Mouse (Mus musculus) lung, postnatal 4 days (tissue): ENCODE measurements at regions not wholly inside any gene's neighbourhood (a gene's known extent, or its start where the extent isn't known, plus 50 kb on each side); places are given as distances from the start of the nearest gene placed in this dataset.

Source experiments
- DNase-seq, 2 experiments: peaks; one replicate each; pipeline ENCODE4 v3.0.0; 2021

DNA sequence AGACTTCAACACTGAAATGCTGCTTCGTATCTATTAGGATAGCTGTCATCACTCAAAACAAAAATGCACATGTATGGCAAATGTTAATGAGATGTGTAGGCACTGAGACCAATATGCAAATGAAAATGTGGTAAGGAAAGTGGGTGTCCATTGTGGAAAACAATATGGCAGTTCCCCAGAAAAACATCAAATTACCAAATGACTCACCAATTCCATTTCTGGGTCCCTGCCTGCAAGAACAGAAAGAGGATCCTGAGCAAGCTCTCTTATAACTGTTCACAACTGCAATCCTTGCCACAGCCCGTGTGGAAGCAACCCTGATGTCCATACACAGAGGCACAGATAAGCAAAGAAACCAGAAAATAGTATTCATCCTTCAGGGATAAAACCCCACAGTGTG lies 442.0 kb downstream of the Defb40 start:
- no peak for DNase-seq

- no peak for DNase-seq
Observed at GRCm38 (mm10) chr8:18528120-18528519, 449.9 kb downstream of the Defb40 start.

GRCm38 (mm10) chr8:18512409-18512808 lies 465.6 kb downstream of the Defb40 start:
- no peak for DNase-seq

DNA sequence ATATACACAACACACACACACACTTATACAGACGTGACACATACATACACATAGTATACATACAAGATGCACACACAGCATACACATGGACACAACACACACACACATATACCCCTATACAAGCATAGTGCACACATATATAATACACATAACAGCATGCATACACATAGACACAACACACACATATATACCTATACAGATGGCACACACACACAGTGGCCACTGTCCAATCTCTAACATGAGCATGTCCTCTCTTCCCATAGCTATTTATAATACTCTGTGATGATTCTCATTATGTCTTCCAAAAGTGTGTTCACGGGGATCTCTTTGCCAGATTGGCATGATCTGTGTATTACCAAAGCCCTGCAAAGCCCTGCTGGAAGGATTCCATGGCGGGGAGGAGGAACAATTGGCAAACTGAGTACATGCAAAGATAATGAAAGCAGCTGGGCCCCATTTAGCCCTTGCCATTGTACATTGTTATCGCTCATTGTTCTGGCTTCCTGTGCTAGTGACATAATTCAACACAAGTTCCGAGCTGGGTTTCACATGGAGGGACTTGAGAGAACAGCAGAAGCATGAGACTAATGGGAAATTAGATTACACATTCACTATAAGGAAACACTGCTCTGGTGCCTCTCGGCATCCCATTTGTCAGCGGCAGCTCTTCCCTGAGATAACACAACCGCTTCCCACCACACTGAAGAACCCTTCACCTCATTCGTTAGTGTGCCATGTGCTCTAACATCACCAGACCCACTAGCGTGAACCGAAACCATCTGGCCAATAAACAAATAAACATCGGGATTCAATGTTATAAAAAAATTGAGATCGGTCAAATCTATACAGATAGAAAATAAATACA lies 471.7 kb downstream of the Defb40 start:
- peak in 1 of 2 experiments; percentile 13 for DNase-seq

GRCm38 (mm10) chr8:18490620-18491019 lies 487.4 kb downstream of the Defb40 start:
- DNase-seq = no peak

DNA sequence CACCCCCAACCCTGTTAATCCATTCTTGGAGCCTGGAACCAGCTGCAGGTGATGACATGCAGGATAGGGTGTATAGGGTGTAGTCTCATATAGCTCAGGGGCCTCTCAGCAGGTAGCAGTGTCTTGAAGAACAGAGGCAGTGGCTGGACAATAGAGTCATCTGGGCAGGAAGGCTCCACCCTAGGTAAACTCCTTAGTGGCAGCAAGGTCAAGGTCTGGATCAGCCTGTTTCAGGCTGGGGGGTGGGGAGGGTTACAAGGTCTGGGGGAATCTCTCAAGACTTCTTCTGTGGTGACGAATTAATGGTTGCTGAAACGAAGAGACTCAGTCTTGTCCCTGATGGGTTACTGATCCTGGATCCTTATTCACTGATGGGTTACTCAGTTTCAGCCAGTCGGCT lies 498.0 kb downstream of the Defb40 start:
- no peak for DNase-seq

- no peak for DNase-seq
Observed at GRCm38 (mm10) chr8:18478166-18478565, 499.9 kb downstream of the Defb40 start.

DNA sequence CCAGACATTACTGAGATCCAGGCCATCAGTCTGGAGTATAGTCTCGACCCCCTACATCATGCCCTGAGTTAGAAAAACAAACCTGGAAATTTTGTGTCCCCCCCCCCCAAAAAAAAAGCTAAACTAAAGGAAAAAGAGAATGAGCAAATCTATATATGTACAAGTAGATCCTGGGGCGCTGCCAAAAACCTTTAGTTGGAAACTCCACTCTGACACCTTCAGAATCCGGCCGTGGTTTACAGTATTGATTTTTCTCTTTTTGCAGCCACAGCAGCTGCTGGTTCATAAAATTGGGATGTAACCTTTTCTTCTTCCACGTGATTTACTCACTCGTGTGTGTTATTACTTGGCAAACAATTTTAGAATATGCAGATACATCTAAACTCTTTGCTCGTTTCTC lies 510.5 kb downstream of the Defb40 start:
- no peak for DNase-seq

- DNase-seq = no peak
Observed at GRCm38 (mm10) chr8:18460609-18461008, 517.4 kb downstream of the Defb40 start.

GRCm38 (mm10) chr8:18457470-18457869 lies 520.6 kb downstream of the Defb40 start:
- DNase-seq = no peak

DNA sequence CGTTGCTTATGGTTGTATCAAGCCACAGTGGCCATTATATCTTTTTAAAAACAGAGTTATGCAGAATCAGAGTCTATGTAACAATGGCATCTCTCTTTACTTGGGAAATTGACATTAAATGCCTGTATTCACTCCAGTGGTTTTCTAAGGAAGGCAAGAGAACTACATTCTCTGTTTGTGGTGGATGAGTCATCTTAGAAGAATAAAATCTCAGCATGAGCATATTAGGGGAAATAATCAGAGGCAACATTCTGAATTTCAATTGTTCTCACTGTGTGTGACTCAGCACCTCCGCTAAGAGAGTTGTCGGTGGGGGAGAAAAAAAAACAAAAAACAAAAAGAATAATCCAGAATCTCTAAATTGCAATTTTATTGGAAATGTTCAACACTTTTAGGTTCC lies 529.0 kb downstream of the Defb40 start:
- DNase-seq = no peak

DNA sequence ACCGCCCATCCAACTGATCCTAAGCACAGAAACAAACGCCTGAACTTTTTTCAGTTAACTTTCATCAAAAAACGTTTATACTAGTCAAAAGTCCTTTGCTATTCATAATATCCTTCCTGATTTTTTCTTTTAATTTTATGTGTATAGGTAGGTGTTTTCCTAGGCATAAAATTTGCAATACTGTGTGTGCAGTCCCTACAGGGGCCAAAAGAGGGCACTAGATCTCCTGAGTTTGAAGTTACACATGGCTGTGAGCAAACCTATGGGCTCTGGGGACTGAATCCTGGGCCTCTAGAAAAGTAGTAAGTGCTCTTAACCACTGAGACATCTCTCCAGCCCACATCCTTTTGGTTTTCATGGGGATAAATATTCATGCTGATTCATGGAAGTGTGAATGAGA lies 535.8 kb downstream of the Defb40 start:
- no peak for DNase-seq

DNA sequence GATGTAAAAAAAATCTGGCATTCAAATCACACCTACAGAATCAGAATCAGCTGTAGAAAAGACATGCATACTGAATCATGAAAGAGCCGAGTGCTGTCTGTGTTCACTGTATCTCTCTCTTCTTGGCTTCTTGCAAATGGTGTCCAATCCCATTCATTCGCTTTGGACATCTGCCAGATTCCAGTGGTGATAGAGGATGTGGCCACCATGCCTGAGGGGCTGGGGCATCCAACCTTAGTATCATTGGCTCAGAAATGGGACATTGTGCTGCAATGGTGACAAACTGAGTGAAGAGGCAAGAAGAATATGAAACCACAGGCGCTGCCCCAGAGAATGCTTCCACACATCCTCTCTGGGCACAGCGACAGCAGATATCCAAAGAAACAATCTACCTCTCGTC lies 555.2 kb downstream of the Defb40 start:
- DNase-seq = no peak

DNA sequence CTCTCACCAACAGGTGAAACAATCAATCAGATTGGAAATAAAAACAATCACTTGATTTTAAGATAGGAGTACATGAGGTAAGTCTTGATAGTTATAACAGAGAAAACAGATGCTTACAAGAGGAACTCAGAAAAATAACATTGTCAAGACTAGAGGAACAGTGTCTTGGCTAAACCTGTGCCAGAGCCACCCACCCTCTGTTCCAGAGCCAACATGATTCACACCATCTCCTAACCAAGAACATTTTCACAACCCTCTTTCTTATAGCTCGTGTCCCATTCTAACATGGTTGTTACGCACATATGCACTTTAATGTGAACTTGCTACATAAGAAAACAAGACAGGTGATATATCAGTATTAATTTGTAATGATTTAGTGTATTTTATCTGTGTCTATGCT lies 565.6 kb downstream of the Defb40 start:
- no peak for DNase-seq

DNA sequence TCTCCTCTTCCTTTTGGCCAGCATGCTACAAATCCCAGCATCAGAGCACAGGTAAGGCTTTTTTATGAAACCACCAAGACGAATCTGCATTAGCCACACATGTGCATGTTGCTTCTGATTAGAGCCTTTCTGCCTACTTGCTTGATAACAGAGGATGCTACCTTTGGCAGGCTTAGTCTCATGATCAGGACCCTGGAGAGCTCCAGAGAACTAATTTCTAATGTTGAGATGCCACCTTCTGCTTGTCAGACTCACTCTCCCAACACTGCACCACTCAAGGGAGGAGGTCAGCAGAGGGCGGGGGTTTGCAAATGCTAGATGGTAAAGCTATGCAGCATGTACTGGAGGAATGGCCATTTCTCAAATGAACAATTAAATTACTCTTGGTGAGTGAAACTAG lies 571.6 kb downstream of the Defb40 start:
- DNase-seq = no peak

DNA sequence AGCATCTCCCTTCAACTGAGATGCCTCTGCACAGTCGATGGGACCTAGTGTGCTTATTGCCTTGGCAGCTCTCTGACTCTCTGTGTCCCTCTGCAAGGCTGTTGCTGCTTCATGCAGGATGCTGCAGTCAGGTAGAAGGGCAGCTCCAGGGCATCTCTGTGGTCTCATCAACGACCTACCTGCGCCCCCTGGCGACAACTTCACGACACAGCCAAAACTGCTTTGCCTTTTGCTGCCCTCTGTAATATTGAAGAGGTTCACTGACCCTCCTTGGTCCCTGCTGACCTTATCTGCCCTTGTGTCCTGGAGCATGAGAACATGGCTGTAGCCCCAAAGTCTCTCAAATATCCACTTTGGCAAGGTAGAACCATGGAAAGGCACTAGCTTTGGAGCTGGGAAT lies 589.7 kb downstream of the Defb40 start:
- peak in 1 of 2 experiments; percentile 6 for DNase-seq

GRCm38 (mm10) chr8:18381615-18382178 lies 596.4 kb downstream of the Defb40 start:
- DNase-seq = no peak

GRCm38 (mm10) chr8:18348716-18349115 lies 629.3 kb downstream of the Defb40 start:
- no peak for DNase-seq

GRCm38 (mm10) chr8:18346248-18346647 lies 631.8 kb downstream of the Defb40 start:
- DNase-seq = no peak

DNA sequence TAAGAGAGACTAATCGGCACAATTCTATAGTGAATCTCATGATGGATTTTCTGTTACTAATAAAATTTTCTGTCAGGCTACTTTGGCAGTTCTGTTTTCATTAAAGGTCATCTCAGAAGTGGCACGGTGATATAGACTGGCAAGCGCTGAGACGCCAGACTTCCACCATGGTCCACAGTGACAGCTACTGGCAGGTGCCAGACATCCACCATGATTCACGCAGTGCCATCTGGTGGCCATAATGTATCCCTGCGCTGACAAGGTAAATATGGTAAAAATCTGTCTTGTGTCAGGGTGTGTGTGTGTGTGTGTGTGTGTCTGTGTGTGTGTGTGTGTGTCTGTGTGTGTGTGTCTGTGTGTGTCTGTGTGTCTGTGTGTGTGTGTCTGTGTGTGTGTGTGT lies 632.7 kb downstream of the Defb40 start:
- peak in 1 of 2 experiments; percentile 6 for DNase-seq

GRCm38 (mm10) chr8:18344838-18345237 lies 633.2 kb downstream of the Defb40 start:
- no peak for DNase-seq

DNA sequence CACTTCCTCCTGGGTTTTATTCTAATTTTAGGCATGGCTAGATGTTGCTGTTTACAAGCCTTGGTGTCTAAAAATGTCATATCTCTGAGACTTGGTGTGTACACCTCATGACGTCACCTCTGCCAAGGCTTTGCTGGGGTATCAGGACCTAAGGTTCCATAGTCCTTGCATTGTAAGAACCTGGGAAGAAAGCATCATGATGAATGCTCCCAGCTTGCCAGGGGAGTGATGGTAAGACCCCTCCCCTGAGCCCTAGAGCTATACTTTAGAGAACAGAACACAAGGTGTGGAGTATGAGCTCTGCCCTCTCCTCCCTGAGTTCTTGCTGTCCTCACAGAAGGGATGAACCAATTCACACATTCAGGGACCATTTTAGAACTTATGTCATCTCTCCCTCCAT lies 642.5 kb downstream of the Defb40 start:
- no peak for DNase-seq

- DNase-seq = no peak
Observed at GRCm38 (mm10) chr8:18328521-18328920, 649.5 kb downstream of the Defb40 start.

GRCm38 (mm10) chr8:18316488-18316887 lies 661.6 kb downstream of the Defb40 start:
- no peak for DNase-seq

DNA sequence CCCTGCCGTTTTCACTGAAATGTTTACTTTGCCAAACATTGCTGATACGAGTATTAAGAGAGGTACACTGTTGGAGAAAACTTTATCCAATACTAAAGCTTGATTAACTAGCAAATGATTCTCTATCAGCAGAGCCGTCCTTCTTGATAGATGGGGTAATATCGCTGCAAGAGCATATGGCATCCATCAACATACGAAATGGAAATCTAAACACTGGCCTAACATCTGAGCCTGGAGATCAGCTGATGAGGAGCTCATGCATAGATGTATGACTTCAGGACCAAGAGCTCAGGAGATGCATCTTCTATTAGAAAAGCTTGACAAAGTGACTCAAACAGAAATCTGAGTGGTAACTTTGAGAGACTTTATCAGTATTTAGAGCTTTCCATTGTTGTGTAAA lies 666.5 kb downstream of the Defb40 start:
- DNase-seq = no peak
